Mouse (Mus musculus) kidney, adult 2 months (tissue): ENCODE measurements around the gene Naip6.
"Not testable (repeated sequence)": the region's sequence is repeated elsewhere in the genome, so short reads cannot be mapped to it uniquely, and the experiment has no call there.

Experiments
- CTCF ChIP-seq: fragments of 200-500 bp; conservative IDR thresholded peaks from 2 replicates; pipeline ENCODE4 v1.5.1; 2011; ENCODE audit warnings: low read depth, mild to moderate bottlenecking, control low read depth, low read length, moderate library complexity, mixed read lengths; ENCODE audit not compliant: insufficient read depth, insufficient read length
- POLR2A ChIP-seq: fragments of 200-500 bp; IDR thresholded peaks from one replicate; pipeline ENCODE4 v1.6.1; 2011; ENCODE audit warnings: low read depth, low read length, control low read depth

DNA sequence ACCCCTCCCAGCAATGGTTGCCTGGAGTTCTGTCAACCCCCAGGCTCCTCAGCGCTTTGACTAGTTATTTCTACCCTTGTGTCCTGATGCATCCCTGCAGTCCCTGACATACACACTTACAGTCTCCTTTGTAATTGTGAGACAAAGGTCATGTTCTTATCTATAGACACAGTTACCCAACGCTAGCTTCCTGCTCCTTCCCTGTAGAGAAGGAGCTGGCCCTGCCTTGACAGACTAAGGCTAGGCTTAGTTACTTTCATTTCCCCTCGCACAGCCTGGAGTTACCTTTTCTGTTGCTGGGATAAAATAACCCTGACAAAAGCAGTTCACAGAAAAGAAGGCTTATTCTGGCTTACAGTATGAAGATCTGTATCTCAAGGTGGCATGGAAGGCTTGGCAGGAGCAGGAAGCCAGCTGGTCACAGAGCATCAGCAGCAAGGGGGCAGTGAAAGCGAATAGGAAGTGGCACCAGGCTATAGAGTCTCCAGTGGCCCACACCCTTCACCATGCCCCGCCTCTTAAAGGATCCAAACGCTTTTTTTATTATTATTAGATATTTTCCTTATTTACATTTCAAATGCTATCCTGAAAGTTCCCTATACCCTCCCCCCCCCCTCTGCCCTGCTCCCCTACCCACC lies at the start of gene Naip6:
- TF ChIP-seq CTCF, POLR2A: not testable (repeated sequence)
